Mouse (Mus musculus) limb, embryonic 13.5 days (tissue): ENCODE measurements at regions not wholly inside any gene's neighbourhood (a gene's known extent, or its start where the extent isn't known, plus 50 kb on each side); places are given as distances from the start of the nearest gene placed in this dataset.
A peak's percentile ranks its signal among the peaks of the same experiment; 100 is the strongest.

Experiments used
- ATAC-seq: fragments of 200-750 bp; cut with Nextera tagmentation; 2 replicates; pipeline ENCODE4 v1.8.0; 2017; ENCODE audit warnings: low read depth, moderate number of reproducible peaks, moderate TSS enrichment; ENCODE audit not compliant: low FRiP score
- H3K27ac ChIP-seq: fragments of 300-500 bp; sonication (generic); 2 replicates; pipeline ENCODE4 v1.5.1; 2015; ENCODE audit warnings: inconsistent platforms, mild to moderate bottlenecking, moderate library complexity
- H3K27me3 ChIP-seq: fragments of 300-500 bp; sonication (generic); 2 replicates; pipeline ENCODE4 v1.6.1; 2015; ENCODE audit warnings: mild to moderate bottlenecking, inconsistent platforms
- H3K36me3 ChIP-seq: fragments of 300-500 bp; sonication (generic); 2 replicates; pipeline ENCODE4 v1.6.1; 2015; ENCODE audit warnings: inconsistent platforms, mild to moderate bottlenecking, moderate library complexity
- H3K4me1 ChIP-seq: fragments of 300-500 bp; sonication (generic); 2 replicates; pipeline ENCODE4 v1.6.1; 2015; ENCODE audit warnings: inconsistent platforms
- H3K4me2 ChIP-seq: fragments of 300-500 bp; sonication (generic); replicated peaks from 2 replicates; pipeline ENCODE4 v1.6.1; 2015; ENCODE audit warnings: inconsistent platforms, mild to moderate bottlenecking, moderate library complexity
- H3K4me3 ChIP-seq: fragments of 300-500 bp; sonication (generic); 2 replicates; pipeline ENCODE4 v1.5.1; 2015; ENCODE audit warnings: moderate library complexity, mild to moderate bottlenecking, inconsistent platforms
- H3K9ac ChIP-seq: fragments of 300-500 bp; sonication (generic); 2 replicates; pipeline ENCODE4 v1.6.1; 2015; ENCODE audit warnings: mild to moderate bottlenecking, inconsistent platforms
- H3K9me3 ChIP-seq: fragments of 300-500 bp; sonication (generic); 2 replicates; pipeline ENCODE4 v1.6.1; 2016; ENCODE audit warnings: inconsistent platforms
- WGBS: fragments of 180-500 bp; shearing (Covaris S2); methylation state at CpG from one replicate; pipeline ENCODE4 v1.1.7; 2015; 5-methylcytosine and 5-hydroxymethylcytosine counted together

DNA sequence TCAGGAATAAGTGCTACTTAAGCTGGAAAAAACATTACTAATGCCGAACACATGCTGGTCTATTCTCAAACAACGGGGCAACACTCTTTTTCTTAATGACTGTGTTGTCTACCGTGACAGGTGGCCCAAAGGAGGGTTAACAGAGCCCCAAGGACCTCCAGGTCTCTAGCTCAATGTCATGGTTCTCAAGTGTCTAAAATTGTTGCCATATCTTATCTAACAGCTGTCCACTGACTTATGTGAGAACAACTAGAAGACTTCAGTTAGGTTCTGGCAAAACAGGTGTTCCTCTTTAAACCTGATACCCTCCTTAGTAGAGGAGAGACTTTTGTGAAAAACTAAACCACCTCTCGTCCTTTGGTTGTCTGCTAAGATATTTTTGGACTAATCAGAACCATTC lies 257.4 kb upstream of the Tbl1xr1 start:
- Histone ChIP-seq H3K27me3 (no peaks in the 10 kb centered on the region), H3K4me1 (0 out of 2 replicates have a peak, but pooled peaks cover 2% of the 10 kb centered on the region), H3K4me3 (no peak overlapping the region), H3K9ac (no peak overlapping the region), H3K36me3 (no peaks in the 10 kb centered on the region), H3K4me2 (no peak overlapping the region), H3K27ac (no peak overlapping the region), H3K9me3 (no peaks in the 10 kb centered on the region)
- WGBS: 48% methylated on average over 4 of the region's 4 CpGs
- ATAC-seq: peak; percentile 77

DNA sequence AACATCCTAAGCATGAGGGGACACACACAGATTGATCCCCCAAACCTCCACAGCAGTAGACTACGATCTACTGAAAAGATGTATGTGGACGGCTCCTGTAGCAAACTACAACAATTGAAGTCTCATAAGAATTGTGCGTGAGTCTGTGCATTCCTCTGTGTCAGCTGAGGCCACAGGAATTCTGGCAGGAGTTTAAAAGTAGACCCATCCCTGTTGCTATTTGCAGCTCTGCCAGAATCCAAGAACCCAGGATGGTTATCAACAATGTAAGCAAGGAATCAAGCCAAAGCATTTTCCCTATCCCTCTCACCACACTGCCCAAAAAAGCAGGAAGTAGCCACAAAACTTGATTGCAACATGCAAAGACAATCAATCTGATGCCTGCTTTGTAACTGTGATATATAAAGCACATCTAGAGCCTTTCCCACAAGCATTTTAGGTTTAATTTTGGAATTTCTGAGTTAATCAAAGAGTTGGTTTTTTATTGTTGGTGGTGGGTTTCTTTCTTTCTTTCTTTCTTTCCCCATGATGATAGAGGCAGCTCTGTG lies 256.3 kb upstream of the Tbl1xr1 start:
- 0 out of 2 replicates have a peak, but pooled peaks cover 3% of the 10 kb centered on the region for H3K4me1 ChIP-seq

DNA sequence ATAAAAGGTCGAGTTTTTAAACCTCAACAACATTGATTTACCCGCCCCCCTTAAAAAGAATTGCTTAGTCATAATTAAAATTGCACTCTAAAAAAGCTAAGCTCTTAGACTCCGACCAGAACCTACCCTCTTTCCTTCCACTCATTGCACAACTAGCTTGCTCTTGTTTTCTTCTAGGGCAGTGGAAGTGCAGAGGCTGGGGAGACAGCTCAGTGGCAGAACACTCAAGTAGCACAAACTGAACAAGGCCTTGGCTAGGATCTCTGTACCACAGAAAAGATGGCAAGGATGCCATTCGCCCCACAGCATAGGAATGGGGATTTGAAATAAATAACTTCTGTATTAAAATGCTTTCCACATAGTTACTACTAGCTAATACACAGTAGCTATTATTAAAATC lies 253.8 kb upstream of the Tbl1xr1 start:
- no peaks in the 10 kb centered on the region for H3K36me3 ChIP-seq
- no peak for ATAC-seq
- WGBS: 72% methylated on average over 4 of the region's 4 CpGs
- 0 out of 2 replicates have a peak, but pooled peaks cover 3% of the 10 kb centered on the region for H3K4me1 ChIP-seq
- no peak overlapping the region for H3K9ac ChIP-seq
- no peak overlapping the region for H3K27ac ChIP-seq
- no peaks in the 10 kb centered on the region for H3K27me3 ChIP-seq
- H3K4me3 ChIP-seq: no peak overlapping the region
- H3K9me3 ChIP-seq: no peaks in the 10 kb centered on the region
- H3K4me2 ChIP-seq: no peak overlapping the region

More for the DNA sequence above, 256.3 kb upstream of the Tbl1xr1 start:
- Histone ChIP-seq H3K4me2 (no peak overlapping the region), H3K27ac (no peak overlapping the region), H3K4me3 (no peak overlapping the region), H3K9ac (no peak overlapping the region), H3K9me3 (no peaks in the 10 kb centered on the region), H3K36me3 (no peaks in the 10 kb centered on the region), H3K27me3 (no peaks in the 10 kb centered on the region)
- peak; percentile 45; the same call in 1 of the 2 replicates for ATAC-seq
- WGBS: 58% methylated on average over 3 of the region's 3 CpGs

DNA sequence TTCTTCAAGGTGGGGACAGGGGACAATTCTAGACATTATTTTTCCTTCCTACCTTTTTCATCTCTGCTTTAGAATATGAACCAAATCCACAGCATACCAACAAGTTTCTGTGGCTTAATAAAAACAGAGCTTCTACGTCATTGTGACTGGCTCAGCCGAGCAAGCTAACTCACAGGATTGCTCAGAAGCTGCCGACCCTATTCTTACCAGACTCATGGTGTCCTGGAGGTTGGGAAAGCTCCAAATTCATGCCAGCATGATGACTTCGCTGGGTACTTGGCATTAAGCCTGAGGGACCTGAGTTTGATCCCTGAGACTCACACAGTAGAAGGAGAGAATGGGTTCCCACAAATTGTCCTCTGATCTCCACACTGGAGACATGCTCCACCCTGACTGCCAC lies 253.1 kb upstream of the Tbl1xr1 start:
- no peaks in the 10 kb centered on the region for H3K9me3 ChIP-seq
- H3K4me3 ChIP-seq: no peak overlapping the region
- no peak overlapping the region for H3K4me2 ChIP-seq
- no peak overlapping the region for H3K27ac ChIP-seq
- ATAC-seq: no peak
- H3K4me1 ChIP-seq: 0 out of 2 replicates have a peak, but pooled peaks cover 3% of the 10 kb centered on the region
- 79% methylated on average over 4 of the region's 4 CpGs for WGBS
- H3K36me3 ChIP-seq: no peaks in the 10 kb centered on the region
- H3K9ac ChIP-seq: no peak overlapping the region
- H3K27me3 ChIP-seq: no peaks in the 10 kb centered on the region

DNA sequence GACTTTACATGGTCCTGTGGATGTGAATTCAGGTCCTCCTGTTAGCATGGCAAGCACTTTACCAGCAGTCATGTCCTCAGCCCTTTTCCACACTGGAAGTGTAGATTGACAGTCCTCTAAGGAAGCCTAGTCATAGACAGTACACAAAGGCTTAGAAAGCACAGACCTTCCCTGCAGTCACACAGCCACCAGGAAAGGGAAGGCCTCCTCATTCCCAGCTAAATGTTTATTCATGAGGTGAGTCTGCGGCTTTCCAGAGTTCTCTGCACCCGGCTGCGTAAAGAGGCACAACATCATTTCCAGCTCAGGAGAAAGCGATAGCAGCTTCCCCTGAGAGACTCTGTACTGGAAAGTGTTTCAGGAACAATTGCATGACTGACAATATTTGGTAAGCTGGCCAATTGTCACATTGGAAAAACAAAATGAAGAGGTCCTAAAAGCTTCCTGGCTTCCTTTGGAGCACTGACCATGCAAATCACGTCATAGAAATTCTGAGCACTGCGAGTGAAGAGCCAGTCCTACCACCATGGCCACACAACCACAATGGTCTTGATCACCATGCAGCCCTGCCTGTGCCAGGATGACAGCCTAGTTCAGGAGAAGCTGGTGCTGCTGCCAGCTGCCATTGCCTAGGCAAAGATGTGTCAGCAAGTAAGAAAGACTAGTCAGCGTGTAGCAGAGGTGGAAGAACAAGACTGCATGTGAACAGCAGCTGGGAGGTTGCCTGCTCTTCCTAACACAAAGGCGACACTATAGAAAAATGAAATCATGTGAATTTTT lies 252.2 kb upstream of the Tbl1xr1 start:
- 60% methylated on average over 8 of the region's 8 CpGs for WGBS
- Histone ChIP-seq H3K9ac (no peak overlapping the region), H3K4me3 (no peak overlapping the region), H3K27me3 (no peaks in the 10 kb centered on the region), H3K36me3 (no peaks in the 10 kb centered on the region), H3K4me2 (no peak overlapping the region), H3K27ac (no peak overlapping the region), H3K4me1 (0 out of 2 replicates have a peak, but pooled peaks cover 3% of the 10 kb centered on the region), H3K9me3 (no peaks in the 10 kb centered on the region)
- no peak for ATAC-seq

DNA sequence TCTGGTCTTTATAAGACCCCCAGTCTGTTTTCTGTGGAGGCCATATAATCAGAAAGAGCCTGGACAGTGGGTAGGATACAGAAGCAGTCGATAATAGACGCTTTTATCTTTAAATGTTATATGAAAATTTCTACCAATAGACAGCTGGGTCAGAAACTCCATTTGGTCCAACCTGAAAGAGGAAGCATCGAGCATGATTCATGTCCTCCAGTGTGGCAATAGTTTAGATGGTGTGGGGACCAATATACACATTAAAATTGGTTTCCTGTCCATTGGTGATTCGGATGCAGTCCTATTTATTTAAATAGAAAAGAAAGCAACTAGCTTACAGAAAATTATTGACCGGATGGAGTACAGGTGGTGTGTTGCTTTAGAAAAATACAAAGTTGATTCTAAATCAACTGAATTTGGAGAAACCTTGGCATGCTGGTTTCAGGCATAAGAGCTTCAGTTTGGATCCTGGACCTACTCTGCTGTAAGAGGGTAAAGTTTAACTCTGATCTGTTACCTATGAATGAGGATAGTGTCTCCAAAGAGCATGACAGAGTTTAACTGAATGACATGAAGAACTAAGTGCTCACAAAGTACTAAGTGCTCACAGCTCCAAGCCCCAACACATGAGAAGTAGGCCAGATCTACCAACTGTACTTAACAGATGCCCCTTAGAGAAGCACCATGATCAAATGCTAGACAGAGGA lies 251.4 kb upstream of the Tbl1xr1 start:
- Histone ChIP-seq H3K36me3 (no peaks in the 10 kb centered on the region), H3K9me3 (no peaks in the 10 kb centered on the region), H3K4me1 (0 out of 2 replicates have a peak, but pooled peaks cover 3% of the 10 kb centered on the region), H3K4me2 (no peak overlapping the region), H3K4me3 (no peak overlapping the region), H3K27me3 (no peaks in the 10 kb centered on the region), H3K9ac (no peak overlapping the region), H3K27ac (no peak overlapping the region)
- 88% methylated on average over 5 of the region's 5 CpGs for WGBS
- ATAC-seq: no peak

DNA sequence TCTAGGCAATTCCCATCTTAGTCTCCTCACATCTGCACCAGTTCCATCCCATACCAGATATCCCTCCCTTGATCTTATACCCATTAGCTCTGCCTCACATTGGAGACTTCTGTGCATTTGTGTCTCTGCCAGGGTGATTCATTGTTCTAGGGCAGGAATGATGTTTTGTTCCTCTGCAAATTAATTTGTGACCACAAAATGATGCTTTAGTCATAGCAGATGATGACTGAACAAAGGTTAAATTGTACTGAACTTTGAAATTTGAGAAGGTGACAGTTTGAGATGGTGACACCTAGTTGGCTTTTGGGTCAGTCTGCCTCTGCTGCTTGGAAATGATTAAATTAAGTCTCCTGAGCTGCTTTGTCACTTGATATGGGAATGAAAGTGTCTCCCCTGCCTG lies 248.8 kb upstream of the Tbl1xr1 start:
- Histone ChIP-seq H3K9ac (no peak overlapping the region), H3K4me2 (no peak overlapping the region), H3K27me3 (no peaks in the 10 kb centered on the region), H3K9me3 (no peaks in the 10 kb centered on the region), H3K4me1 (0 out of 2 replicates have a peak, but pooled peaks cover 3% of the 10 kb centered on the region), H3K4me3 (no peak overlapping the region), H3K27ac (no peak overlapping the region), H3K36me3 (no peaks in the 10 kb centered on the region)
- no peak for ATAC-seq

DNA sequence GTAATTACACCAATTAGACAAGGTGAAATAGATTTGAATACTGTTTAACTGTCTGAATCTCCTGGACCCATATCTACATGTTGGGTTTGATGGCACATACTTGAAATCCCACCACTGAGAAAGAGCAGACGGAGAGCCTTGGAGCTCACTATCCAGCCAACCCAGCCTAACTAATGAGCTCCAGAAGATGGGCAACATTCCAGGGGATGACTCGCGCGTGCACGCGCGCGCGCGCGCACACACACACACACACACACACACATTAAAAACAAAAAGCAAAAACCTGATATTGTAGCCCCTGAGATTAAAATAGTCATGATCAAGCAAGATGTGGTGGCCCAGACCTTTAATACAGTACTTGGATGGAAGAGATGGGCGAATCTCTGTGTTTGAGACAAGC lies 243.3 kb upstream of the Tbl1xr1 start:
- Histone ChIP-seq H3K36me3 (no peaks in the 10 kb centered on the region), H3K4me1 (no peaks in the 10 kb centered on the region), H3K27me3 (no peaks in the 10 kb centered on the region), H3K9ac (no peak overlapping the region), H3K9me3 (no peaks in the 10 kb centered on the region), H3K4me3 (no peak overlapping the region), H3K27ac (no peak overlapping the region), H3K4me2 (no peak overlapping the region)
- ATAC-seq: no peak
- WGBS: 95% methylated on average over 12 of the region's 12 CpGs

DNA sequence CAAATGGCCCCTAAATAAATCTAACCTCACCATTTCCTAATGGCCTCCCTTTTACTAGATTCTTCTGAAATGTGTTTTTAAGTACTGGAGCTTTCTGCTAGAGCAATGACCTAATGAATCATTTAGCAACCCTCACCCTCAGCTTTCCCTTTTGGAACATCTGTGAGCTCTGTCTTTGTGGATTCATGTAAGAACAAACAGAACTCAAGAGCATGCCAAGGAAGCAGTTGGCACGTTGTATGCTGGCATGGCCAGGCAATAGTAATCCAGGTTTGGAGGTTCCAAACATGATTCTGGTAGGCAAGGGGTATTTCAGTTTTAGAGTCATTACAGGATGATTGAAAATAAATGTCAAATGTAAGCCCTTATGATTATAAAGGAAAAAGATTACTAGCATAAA lies 240.9 kb upstream of the Tbl1xr1 start:
- no peaks in the 10 kb centered on the region for H3K27me3 ChIP-seq
- H3K9me3 ChIP-seq: no peaks in the 10 kb centered on the region
- no peaks in the 10 kb centered on the region for H3K36me3 ChIP-seq
- 77% methylated on average over 1 of the region's 1 CpGs for WGBS
- H3K4me1 ChIP-seq: no peaks in the 10 kb centered on the region
- ATAC-seq: no peak
- H3K4me2 ChIP-seq: no peak overlapping the region
- no peak overlapping the region for H3K27ac ChIP-seq
- no peak overlapping the region for H3K4me3 ChIP-seq
- H3K9ac ChIP-seq: no peak overlapping the region

DNA sequence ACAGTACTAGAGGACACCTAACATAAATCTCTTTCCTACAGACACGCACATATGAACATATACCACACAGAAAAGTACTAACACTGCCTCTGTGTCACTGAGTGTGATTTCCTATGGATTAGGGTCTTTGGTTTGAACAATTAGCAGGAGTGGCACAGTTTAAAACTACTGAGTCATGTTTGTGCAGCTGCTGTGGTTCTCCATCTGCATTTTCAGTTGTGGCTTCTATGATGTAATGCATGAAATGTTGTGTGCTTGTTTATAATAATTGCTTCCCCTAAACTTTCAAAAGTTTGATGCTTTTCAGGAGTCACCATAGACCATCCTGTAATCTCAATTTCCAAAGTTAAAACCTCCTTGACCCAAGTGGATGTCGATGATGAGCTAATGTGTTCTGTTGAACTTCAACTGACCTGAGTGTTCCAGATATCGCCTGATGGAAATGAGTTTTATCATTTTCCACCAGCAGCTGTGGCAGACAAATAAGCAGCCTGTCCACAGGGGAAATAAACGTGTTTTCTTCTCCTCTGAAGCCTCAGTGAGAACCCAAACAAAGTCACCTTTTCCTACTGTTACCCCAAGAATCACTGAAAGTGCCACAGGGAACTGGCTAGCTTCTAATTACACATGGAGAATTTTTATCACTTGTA lies 239.0 kb upstream of the Tbl1xr1 start:
- ATAC-seq: no peak
- no peak overlapping the region for H3K4me3 ChIP-seq
- H3K27ac ChIP-seq: no peak overlapping the region
- no peak overlapping the region for H3K4me2 ChIP-seq
- no peaks in the 10 kb centered on the region for H3K27me3 ChIP-seq
- 74% methylated on average over 4 of the region's 4 CpGs for WGBS
- no peaks in the 10 kb centered on the region for H3K4me1 ChIP-seq
- H3K9ac ChIP-seq: no peak overlapping the region
- H3K36me3 ChIP-seq: no peaks in the 10 kb centered on the region
- no peaks in the 10 kb centered on the region for H3K9me3 ChIP-seq

DNA sequence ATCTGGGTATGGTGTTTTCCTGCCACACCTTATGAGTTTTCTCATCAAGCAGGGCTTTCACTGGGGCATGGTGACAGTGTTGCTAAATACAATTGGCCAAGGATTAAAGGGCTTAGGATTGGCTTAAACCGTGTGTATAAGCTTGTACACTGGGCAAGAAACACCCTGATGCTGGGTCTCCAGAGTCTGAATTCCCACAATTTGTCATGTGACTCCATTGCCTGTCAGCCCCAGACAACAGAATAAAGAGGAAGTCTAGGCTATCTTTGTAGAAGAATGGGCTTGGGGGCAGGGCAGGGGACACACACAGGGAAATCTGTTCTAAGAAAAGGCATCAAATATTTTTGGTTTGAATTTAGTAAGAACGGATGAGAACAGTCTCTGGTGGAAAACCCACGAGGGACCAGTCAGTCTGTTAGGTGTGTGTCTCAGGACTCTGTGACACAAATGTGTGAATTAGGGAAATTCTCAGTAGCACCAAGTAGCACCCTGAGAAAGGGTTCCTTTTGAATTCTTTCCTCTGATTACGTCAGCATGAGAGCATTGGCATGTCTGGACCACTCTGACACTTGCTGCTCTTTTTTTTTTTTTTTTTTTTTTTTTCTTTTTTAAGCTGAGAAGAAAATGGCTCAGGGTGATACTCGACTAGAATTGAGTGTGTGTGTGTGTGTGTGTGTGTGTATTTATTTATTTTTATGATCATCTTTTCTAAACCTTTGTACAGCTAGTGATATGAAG lies 235.5 kb upstream of the Tbl1xr1 start:
- H3K27me3 ChIP-seq: no peaks in the 10 kb centered on the region
- H3K9ac ChIP-seq: no peak overlapping the region
- WGBS: 58% methylated on average over 5 of the region's 5 CpGs
- no peak overlapping the region for H3K4me3 ChIP-seq
- H3K9me3 ChIP-seq: no peaks in the 10 kb centered on the region
- no peak overlapping the region for H3K27ac ChIP-seq
- H3K4me1 ChIP-seq: no peaks in the 10 kb centered on the region
- H3K4me2 ChIP-seq: no peak overlapping the region
- ATAC-seq: no peak
- no peaks in the 10 kb centered on the region for H3K36me3 ChIP-seq
